Mouse (Mus musculus): ENCODE data around the gene Hs3st5.
"Not testable (repeated sequence)": the region's sequence is repeated elsewhere in the genome, so short reads cannot be mapped to it uniquely, and the experiment has no call there.

Gene Hs3st5

GRCm38 (mm10) chr10:36506727-36507555 is at the start of gene Hs3st5:
Gene Hs3st5 (plus strand): TSS chr10:36506814.
- peak; percentile 34 to 75 for DNase-seq (ENCODE audit: low spot score in 2 of 2)

DNA sequence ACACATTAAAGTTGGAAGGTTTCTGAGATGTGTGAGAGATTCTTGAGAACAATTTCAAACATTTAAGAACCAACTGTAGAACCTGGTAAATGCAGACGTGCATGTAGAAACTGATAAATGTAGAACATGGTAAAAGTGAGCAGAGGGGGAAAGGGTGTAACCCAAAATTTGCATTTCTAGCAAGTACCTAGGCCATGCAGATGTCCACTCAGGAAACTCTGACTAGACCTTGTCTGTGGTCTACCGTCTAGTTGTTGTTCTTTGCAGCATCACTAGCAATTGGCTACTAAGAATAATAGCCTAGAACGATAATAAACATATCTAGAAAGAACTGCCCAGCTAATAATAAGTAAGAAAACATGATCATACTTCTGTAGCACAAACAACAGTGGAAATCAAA is 38.0 kb upstream of the Hs3st5 start:
- no peak for DNase-seq (ENCODE audit: low spot score in 2 of 2)

DNA sequence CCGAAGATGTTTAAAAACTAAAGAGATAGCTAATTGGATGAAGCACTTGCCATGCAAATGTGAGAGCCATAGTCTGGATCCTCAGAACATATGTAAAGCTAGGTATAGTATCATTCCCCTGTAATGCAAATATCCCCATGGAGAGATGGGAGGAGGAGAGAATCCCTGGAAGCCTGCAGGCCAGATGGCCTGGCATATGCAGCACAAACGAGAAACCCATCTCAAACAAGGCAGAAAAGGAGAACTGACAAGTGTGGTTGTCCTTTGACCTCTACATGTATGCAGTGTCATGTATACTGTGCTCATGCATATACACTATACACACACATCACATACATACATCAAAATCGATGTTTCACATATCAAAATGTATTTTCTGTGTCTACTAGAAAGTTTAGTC is 35.5 kb upstream of the Hs3st5 start:
- DNase-seq (ENCODE audit: low spot score in 2 of 2): peak in 1 of 2 experiments; percentile 38

DNA sequence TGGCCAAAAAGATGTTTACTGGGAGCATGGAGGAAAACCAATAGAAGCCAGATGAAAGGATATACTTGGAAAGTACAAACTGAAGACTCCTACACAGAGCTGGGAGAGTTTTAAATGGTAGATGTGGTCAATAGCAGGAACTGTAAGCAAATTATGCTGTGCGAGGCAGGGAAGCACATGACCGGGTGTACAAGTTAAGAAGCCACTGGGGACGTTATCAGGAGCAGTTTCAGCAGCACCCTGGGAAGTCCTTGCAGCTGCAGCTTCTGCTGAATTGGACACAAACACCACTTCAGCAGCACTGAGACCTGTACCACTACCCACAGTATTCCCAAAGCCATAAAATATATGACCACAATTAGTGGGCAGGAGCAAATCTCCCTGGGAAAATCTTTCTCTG is 31.8 kb upstream of the Hs3st5 start:
- DNase-seq (ENCODE audit: low spot score in 2 of 2): no peak

DNA sequence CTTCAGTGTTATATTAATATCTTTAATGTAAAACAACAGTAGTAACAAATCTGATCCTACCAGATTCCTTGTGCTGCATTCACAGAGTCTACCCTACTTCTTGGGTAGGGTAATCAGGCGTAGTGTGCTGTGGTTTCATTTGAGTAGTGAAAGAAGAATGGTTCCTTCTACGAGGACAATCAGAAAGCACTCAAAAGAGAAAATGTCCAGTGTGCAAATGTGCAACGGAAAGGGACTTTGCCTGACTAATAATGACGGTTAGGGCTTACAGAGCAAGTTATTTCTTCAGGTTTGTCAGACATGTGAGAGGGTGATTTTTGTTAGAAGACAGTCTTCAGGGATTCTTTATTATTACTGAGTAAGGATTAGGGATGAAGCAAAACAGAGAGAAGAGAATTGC is 29.1 kb upstream of the Hs3st5 start:
- DNase-seq (ENCODE audit: low spot score in 2 of 2): no peak

- no peak for DNase-seq (ENCODE audit: low spot score in 2 of 2)
These were observed 23.3 kb upstream of the Hs3st5 start for GRCm38 (mm10) chr10:36483362-36483761.

GRCm38 (mm10) chr10:36484011-36484410 is 22.6 kb upstream of the Hs3st5 start:
- DNase-seq (ENCODE audit: low spot score in 2 of 2): no peak

DNA sequence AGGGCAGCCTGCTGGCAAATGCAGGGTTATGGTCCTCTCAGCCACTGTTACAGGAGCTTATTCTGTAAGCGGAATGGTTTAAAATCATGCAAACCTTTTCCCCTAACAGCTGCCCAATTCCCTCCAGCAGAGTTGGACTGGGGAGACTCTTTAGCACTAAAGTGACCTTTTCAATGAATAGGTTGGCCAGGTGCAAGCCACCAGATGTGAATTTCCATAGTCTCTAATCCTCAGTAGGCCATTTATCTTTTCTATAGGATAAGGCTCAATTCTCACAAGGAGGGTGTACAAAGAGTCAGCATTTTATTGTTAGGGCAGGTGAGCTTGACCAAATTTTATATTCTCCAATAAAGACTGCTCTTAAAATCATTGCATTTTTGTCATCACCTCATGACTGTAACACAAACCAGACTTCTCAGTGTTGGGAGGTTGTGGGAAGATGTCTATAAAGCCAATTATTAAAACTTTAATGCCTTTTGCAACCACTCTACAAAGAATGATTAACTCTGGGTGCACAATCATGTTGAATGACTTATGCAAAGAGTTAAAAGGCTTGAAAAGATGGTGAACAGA is 21.8 kb upstream of the Hs3st5 start:
- no peak for DNase-seq (ENCODE audit: low spot score in 2 of 2)

GRCm38 (mm10) chr10:36493566-36493965 is 13.0 kb upstream of the Hs3st5 start:
- DNase-seq (ENCODE audit: low spot score in 2 of 2): no peak

GRCm38 (mm10) chr10:36499713-36500112 is 6.9 kb upstream of the Hs3st5 start:
- no peak for DNase-seq (ENCODE audit: low spot score in 2 of 2)

- DNase-seq (ENCODE audit: low spot score in 2 of 2): peak; percentile 31 to 41
These were observed 434 bp upstream of the Hs3st5 start for GRCm38 (mm10) chr10:36506033-36506726.

DNA sequence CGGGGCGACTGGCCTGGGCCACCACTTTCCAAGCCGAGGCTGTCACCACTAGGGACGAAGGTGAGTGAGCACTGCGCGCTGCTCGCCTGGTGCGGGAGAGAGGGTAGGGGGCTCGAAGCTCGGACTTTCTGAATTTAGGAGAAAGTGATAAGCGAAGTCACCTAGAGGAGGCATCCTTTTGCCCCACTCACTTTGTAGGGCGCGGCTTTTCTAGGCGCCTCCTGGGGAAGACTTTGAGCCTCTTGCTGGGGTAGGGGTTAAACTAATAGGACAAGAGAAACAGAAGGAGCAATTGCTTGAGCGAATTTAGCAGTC is 899 bp downstream of the Hs3st5 start:
- no peak for DNase-seq (ENCODE audit: low spot score in 2 of 2)

DNA sequence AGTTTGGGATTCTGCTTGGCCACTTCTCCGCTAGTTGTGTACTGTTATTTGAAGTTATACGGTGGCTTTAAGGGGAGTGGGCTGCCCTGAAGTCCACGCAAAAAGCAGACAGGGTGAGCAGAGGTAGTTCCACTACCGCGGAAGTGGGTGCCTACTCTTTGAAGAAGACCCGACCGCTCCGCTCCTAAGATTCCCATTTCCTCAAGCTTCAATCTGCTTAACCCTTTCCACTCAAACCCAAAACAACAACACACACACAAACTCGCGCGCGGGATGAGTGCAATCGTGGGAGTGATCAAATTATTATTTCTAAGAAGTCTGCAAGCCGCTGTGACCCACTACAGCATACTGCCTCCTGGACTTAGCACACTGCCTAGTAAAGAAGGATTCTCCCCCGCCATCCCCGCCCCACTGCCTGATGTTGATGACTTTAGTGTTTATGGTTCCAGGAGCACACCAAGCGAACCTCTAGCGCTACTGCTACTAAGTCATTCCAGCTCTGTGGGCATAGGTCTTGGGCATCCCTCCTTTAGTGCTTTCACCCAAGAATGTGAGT is 1.5 kb downstream of the Hs3st5 start:
- peak in 1 of 2 experiments; percentile 11 for DNase-seq (ENCODE audit: low spot score in 2 of 2)

DNA sequence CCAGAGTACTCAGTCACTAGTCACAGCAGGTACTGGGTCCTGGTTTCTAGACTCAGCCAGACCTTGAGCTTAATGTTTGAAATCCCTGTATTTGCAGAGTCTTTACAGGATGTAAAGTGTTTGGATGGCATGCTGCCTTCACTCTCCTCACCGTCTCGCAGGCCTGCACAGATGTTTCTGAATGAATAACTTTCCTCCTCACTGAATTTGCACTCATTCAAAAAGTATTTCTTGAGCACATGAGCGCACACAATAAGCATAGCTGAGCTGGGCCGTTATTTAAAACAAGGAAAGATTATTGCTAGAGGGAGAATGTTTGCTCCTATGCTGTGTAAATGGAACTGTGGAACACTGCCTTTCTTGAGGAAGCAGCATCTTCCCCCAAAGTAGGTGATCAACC is 2.9 kb downstream of the Hs3st5 start:
- no peak for DNase-seq (ENCODE audit: low spot score in 2 of 2)

DNA sequence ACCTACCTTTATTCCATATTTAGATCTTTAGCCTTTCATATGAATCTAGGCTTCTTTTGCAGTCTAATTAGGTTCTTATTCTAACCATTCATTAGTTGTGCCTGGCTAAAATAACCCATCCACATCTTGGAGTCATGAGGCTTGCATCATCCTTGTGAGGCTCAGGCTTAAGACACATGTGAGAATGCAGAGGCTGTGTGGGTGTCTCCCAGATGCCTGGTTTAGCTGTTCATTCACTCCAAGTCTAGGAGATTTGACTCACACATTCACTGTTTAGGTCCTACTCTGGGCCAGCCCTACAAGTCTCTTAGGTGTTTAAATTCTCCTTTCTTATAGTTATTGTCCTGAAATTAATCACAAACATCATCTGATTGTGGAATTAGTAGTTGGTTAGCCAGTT is 17.3 kb downstream of the Hs3st5 start:
- DNase-seq (ENCODE audit: low spot score in 2 of 2): no peak

- peak in 1 of 2 experiments; percentile 14 for DNase-seq (ENCODE audit: low spot score in 2 of 2)
These were observed 27.2 kb downstream of the Hs3st5 start for GRCm38 (mm10) chr10:36533633-36534335.

- DNase-seq (ENCODE audit: low spot score in 2 of 2): no peak
These were observed 40.0 kb downstream of the Hs3st5 start for GRCm38 (mm10) chr10:36546622-36547021.

DNA sequence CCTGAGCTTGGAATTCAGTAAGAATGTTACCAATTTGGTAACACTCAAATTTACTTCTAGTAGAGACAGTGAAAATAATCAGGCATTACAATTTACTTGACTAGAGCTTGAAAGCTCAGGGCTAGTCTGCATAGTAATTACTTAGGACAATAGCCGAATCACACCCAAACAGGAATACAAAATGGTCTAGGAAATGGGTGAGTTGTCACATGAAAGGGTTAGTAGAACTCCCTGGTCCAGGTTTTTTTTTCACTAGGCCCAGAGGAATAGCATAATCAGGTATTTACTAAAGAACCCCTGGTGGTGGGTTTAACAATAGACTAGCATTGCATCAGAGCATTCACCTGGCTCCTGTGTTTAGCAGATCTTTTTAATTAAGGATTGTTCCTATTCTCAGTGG is 41.1 kb downstream of the Hs3st5 start:
- not testable (repeated sequence) for DNase-seq (ENCODE audit: low spot score in 2 of 2)

- no peak for DNase-seq (ENCODE audit: low spot score in 2 of 2)
These were observed 47.4 kb downstream of the Hs3st5 start for GRCm38 (mm10) chr10:36554057-36554456.

GRCm38 (mm10) chr10:36554941-36555888 is 48.6 kb downstream of the Hs3st5 start:
- DNase-seq (ENCODE audit: low spot score in 2 of 2): no peak

GRCm38 (mm10) chr10:36556128-36556527 is 49.5 kb downstream of the Hs3st5 start:
- DNase-seq (ENCODE audit: low spot score in 2 of 2): no peak
